10 mouse cellular contexts compared by ENCODE assay signal in the genomic region with DNA sequence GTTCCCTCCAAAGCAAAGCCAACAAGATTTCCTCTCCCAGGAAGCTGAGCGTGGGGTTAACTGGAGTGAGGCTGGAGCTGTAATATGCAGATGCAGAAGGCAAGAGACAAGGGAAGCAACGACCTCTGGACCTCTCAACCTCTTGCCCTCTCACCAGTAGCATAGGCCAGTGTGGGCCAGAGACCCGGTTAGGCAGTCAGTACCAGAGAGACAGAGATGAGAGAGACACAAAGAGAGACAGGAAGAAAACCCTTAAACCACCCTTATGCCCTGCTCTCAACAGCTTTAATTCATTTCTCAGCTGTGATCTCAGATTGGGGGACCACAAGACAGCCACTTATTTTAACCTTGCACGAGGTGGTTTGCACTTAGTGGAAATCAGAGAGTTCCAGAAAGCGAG.
"Had no signal": no experiment of that assay in that cellular context is flagged by ENCODE, and none has a peak within 500 bp of the region (broad histone marks: within the 10 kb centered on the region; RNA-seq: fewer than 3 reads in every experiment).

No protein-coding gene starts in this region.

- H3K4me2 ChIP-seq: liver, embryonic 13.5 days; neural tube, embryonic 12.5 days had no signal

- H3K4me1 ChIP-seq: liver, embryonic 13.5 days; neural tube, embryonic 12.5 days had no signal

- H3K4me3 ChIP-seq: layer of hippocampus, adult 2 months; liver, embryonic 13.5 days; neural tube, embryonic 12.5 days had no signal

- H3K9ac ChIP-seq: liver, embryonic 13.5 days; liver, postnatal 0 days; neural tube, embryonic 12.5 days had no signal

- H3K9me3 ChIP-seq: liver, embryonic 13.5 days; neural tube, embryonic 12.5 days had no signal

- H3K27me3 ChIP-seq: liver, embryonic 13.5 days; neural tube, embryonic 12.5 days had no signal

- H3K36me3 ChIP-seq: liver, embryonic 13.5 days; neural tube, embryonic 12.5 days had no signal

- H3K27ac ChIP-seq: layer of hippocampus, adult 2 months; liver, embryonic 13.5 days; neural tube, embryonic 12.5 days; stomach, postnatal 0 days had no signal

- DNase-seq: kidney, postnatal 10 days; kidney, postnatal 4 days; liver, embryonic 13.5 days; liver, postnatal 0 days; lung, postnatal 36 days; midbrain, embryonic 14.5 days; thymus, postnatal 4 days had no signal

- ATAC-seq: liver, postnatal 0 days had no signal
